Mouse (Mus musculus) CH12.LX (cell line): ENCODE data around the gene Grsf1.

Experiments
- CTCF ChIP-seq, 2 experiments: IDR thresholded peaks in 1 of 2; conservative IDR thresholded peaks in 1 of 2; 2 replicates each; pipeline ENCODE4 v1.5.1; 2011 to 2012; ENCODE audit warnings: low read depth in 2 of 2, low read length in 2 of 2, improper control_type of control experiment in 1 of 2, inconsistent platforms in 1 of 2, mild to moderate bottlenecking in 1 of 2, moderate library complexity in 1 of 2
- MAX ChIP-seq: IDR thresholded peaks from 2 replicates; pipeline ENCODE4 v1.6.1; 2011; ENCODE audit warnings: low read length, improper control_type of control experiment

DNA sequence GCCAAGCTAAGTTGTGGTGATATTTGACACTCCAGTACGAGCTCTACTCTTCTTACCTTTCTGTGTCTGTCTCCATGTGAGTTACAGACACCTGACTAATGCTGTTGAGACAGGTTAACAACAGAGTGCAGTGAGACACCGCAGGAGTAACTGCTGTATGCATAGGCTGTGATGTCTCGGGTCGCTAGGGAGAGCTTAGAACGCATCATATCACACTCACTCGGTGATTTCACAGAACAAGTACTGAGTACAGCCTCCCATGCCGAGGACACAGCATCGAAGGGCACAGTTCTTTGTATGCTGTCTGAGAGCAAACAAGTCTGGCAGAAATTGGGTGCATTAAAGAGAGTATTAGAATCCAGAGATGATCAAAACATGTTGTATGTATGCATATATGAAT lies 46.0 kb downstream of the Grsf1 start:
- TF ChIP-seq MAX (no peak), CTCF (conservative IDR thresholded peaks at IDR 0.05 in 1 of 2, IDR thresholded peaks at IDR 0.05 in 1 of 2; ENCODE audit: low read depth in 2 of 2, low read length in 2 of 2) (no peak)
